Mouse (Mus musculus) MEL (cell line): ENCODE results near the gene Phf11d.

Source experiments
- CTCF ChIP-seq, 3 experiments: IDR thresholded peaks in 2 of 3; conservative IDR thresholded peaks in 1 of 3; 2 replicates each; pipeline ENCODE4 v1.5.1; 2011 to 2012; ENCODE audit warnings: low read length in 3 of 3, low read depth in 2 of 3, mild to moderate bottlenecking in 2 of 3, improper control_type of control experiment in 1 of 3, inconsistent platforms in 1 of 3, mixed read lengths in 1 of 3, moderate library complexity in 1 of 3; ENCODE audit not compliant: control insufficient read depth in 1 of 3, insufficient read depth in 1 of 3, poor library complexity in 1 of 3, severe bottlenecking in 1 of 3
- GABPA ChIP-seq: IDR thresholded peaks from 2 replicates; pipeline ENCODE4 v1.6.1; 2012; ENCODE audit warnings: low read depth, mild to moderate bottlenecking, inconsistent platforms, low read length, improper control_type of control experiment, moderate library complexity
- MAFK ChIP-seq: IDR thresholded peaks from 2 replicates; pipeline ENCODE4 v1.6.1; 2011; ENCODE audit warnings: low read depth, mild to moderate bottlenecking, low read length, improper control_type of control experiment, borderline replicate concordance
- NRF1 ChIP-seq: IDR thresholded peaks from 2 replicates; pipeline ENCODE4 v1.6.1; 2014; ENCODE audit warnings: low read depth, mild to moderate bottlenecking, inconsistent platforms, low read length, improper control_type of control experiment, moderate library complexity; ENCODE audit not compliant: poor library complexity, insufficient read depth, severe bottlenecking

DNA sequence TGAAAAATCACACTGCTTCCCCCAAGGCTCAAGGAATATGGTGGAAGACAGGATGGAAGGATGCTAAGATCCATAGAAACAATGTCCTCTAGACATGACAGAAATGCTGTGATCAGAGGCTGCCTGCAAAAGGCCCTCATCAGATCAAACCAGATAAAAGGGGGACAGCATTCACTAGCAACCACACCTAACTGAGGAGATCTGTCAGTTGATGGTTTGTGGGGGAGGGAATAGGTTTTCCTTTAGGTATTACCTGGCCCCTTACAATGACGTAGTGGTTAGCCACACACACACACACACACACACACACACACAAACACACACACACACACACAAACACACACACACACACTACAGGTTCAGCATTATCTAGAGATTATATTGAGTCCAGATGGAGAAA is 25.7 kb downstream of the Phf11d start:
- TF ChIP-seq CTCF (IDR thresholded peaks at IDR 0.05 in 2 of 3, conservative IDR thresholded peaks at IDR 0.05 in 1 of 3; ENCODE audit: control insufficient read depth in 1 of 3, insufficient read depth in 1 of 3, low read depth in 2 of 3, low read length in 3 of 3, poor library complexity in 1 of 3, severe bottlenecking in 1 of 3) (no peak), MAFK (no peak), GABPA (no peak), NRF1 (no peak)
